Mouse (Mus musculus) urinary bladder, adult 18-20 months (tissue): ENCODE measurements around the gene Nt5m.
A peak's percentile ranks its signal among the peaks of the same experiment; 100 is the strongest.

Experiments used
- DNase-seq, 2 experiments: peaks; one replicate each; pipeline ENCODE4 v3.0.0; 2022; ENCODE audit warnings: low spot score in 2 of 2, mixed read lengths in 2 of 2

The Nt5m gene

GRCm38 (mm10) chr11:59839459-59840126 lies 346 bp downstream of the Nt5m start, which contains the start of gene Cops3:
Gene Cops3 (minus strand): TSS chr11:59839838.
- peak; percentile 86 to 93 for DNase-seq

DNA sequence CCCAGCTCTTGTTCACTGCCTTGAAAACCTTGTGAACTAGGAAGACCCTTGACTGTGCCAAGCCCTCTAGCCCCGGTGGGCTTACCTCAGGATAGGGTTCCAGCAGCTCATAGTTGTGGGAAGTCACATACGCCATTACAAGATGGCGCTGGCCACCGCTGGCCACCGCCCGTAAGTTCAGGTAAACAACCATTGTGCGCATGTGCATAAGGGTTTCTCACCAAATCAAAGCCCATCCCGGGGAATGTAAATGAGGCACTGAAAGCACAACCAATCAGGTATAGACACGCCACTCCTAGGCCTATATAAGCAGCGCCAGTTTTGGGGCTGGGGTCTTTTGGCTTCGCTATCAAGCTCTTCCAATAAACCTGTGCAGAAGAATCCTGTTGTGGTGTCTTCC lies 7.1 kb downstream of the Nt5m start:
- DNase-seq, result no peak

DNA sequence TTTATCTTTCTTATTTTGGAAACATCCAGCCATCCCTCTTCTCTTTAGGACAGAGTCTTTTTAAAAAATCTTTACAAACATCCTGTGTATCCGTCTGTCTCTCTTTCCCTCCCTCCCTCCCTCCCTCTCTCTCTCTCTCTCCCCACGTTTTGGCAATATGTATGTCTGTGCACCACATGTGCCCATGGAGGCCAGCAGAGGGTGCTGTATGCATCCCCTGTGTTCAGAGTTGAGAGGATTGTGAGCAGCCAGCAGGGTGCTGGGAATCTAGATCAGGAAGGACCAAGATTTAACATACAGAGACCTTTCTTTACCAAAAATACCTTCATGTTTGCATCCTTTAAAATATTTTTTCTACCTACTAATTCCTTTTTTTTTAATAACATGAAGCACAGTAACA lies 7.9 kb downstream of the Nt5m start:
- DNase-seq, result no peak

GRCm38 (mm10) chr11:59847891-59848884 lies 8.9 kb downstream of the Nt5m start:
- DNase-seq, result peak; percentile 68 to 81

GRCm38 (mm10) chr11:59852865-59853264 lies 13.6 kb downstream of the Nt5m start:
- DNase-seq, result no peak

DNA sequence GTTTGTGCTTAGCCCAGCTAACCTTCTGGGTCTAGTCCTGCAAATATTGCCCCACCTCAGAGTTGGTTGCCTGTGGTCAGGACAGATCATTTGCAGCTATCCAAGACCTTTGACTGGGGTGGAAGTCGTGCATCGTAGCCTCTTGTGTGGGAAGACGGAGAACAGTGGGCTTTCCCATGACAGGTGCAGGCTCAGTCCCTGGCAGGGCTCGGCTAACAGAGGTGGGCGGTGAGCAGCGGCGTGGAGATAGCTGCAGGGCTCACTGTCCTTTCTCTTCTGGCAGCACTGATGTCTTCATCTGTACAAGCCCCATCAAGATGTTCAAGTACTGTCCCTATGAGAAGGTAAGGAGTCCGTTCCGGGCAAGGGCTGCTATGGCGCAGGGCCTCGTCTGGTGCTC lies 21.2 kb downstream of the Nt5m start:
- DNase-seq, result no peak

- no peak for DNase-seq
Measured at GRCm38 (mm10) chr11:59864316-59864715, 25.1 kb downstream of the Nt5m start.

DNA sequence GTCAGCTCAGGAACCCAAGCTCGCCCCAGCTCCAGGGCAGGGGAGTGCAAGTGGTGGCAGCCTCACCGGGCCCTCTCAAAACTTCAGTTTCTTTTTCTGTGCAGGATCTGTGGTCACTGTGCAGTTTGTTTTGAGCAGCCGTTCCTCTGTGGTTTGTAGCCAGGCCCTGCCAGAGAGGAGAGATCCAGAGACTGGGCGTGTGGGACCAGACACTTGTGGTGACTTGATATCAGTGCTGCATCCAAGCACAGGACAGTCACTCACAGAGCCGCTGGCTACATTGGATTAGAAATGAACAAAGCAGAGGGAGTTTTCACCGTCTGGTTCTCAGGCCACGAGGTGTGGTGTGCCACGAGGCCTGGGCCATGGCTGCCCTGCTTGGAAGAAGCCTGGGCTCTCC lies 32.9 kb downstream of the Nt5m start:
- DNase-seq, result no peak

GRCm38 (mm10) chr11:59880031-59880430 lies 40.8 kb downstream of the Nt5m start:
- DNase-seq, result peak; percentile 25 to 55

DNA sequence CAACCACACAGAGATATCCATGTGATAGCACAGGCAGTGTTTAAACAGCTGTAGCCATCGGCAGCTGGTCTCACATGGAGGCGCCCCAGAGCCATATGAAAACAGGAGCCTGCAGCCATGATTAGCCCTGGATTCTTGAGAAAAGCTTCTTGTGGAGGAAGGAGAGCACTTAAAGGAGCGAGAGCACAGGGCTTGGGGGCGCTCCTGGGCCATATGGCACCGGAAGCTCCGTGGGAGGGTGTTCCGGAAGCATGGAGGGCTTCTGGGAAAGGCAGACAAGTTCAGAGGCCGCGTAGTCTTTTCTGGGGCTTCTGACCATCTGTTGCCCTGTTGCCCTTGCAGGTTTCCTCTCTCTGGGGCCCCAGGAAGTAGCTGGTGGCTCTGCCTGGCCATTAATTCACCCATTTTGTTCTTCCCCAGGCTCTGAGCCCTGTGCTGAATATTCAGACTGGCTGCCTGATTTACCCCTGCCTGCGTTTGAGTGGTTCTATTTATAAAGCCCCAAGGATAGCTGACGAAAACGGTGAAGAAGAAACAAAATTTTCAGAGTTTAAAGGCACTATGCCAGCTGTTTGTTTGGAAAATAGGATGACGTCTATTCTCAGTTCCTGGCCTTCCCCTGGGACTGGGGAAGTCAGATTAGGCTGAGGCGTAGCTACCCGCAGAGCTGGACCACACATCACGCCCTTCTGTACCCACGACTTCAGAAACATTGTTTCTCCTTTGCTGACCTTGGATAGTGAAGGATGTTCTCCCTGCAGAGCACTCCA lies 46.2 kb downstream of the Nt5m start:
- no peak for DNase-seq

GRCm38 (mm10) chr11:59886952-59887351 lies 47.7 kb downstream of the Nt5m start:
- DNase-seq, result no peak

- DNase-seq, result no peak
Measured at GRCm38 (mm10) chr11:59888151-59888550, 48.9 kb downstream of the Nt5m start.

GRCm38 (mm10) chr11:59891854-59892253 lies 52.6 kb downstream of the Nt5m start:
- DNase-seq, result no peak

- no peak for DNase-seq
Measured at GRCm38 (mm10) chr11:59893153-59893788, 54.0 kb downstream of the Nt5m start.

GRCm38 (mm10) chr11:59894916-59895315 lies 55.7 kb downstream of the Nt5m start:
- no peak for DNase-seq

DNA sequence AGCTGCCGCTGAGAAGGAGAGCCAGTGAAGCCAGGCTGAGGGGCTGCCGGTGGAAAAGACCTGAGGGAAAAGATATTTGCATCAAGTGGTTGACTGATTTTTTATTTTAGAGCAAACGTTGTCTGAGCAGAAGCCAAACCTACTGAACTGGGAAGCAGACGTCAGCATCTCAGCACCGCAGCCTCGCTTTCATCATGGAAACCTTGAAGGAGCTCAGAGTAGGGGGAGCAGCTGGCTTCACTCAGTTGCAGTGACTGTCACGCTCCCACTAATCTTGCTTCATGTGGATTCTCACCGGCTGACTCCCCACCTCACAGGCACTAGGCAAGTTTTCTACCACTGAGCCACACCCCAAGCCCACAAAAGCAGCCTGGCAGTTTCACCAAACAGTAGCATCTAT lies 56.1 kb downstream of the Nt5m start:
- no peak for DNase-seq

DNA sequence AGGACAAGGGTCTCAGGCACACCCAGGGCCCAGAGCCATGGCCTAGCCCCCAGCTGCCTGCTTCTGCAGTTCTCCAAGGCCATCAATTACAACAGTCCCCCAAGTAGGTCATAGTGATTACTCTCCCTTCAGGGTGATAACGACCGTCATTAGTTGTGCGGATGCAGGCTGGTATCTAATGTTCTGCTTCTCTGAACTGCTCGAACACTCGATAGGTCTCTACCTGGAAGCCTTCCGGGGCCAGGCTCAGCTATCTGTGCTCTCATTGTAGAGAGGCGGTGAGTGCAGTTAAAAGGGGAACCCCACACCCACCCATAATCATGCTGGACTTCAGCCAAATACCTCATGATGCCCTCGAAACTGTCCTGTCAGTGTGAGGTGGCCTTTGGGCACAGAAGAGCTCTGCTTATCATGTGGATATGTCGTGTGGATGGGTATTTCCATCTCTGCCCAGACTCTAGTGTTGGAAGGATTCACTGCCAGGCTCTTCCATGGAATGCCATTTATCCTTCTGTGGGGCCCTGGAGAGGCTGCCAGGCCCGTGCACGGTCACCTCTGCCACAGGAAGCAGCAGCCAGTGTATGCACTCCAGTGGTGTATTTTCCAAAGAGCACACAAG lies 58.8 kb downstream of the Nt5m start:
- no peak for DNase-seq

- no peak for DNase-seq
Measured at GRCm38 (mm10) chr11:59899711-59900685, 60.8 kb downstream of the Nt5m start.

DNA sequence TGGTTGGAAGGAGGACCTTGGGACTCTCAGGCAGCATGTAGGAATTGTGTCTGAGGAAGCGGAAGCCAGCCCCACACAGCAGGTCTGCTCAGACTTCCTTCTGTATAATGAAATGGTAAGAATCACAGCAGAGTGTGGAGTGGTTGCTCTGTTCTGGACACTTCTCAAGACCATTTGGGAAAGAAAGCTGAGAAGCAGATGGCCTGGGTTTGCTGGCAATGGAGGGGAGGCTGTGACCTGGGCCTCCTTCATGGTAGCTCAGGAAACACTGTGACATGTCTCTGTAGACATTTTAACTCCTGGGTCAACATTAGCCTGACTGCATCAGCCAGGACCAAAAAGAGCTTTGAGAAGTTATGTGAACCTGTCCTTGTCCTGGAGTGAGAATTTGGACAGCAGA lies 61.7 kb downstream of the Nt5m start:
- no peak for DNase-seq
